Mouse (Mus musculus) heart, embryonic 11.5 days (tissue): ENCODE data around the gene Dguok. TPM values are rescaled to one million over a fixed set of nuclear protein-coding genes. Genes with fewer than 3 reads are reported as not detected.

ENCODE experiments used
- ATAC-seq: fragments of 200-750 bp; cut with Nextera tagmentation; replicated peaks from 2 replicates; pipeline ENCODE4 v1.8.0; 2017; ENCODE audit warnings: moderate library complexity; ENCODE audit not compliant: insufficient number of reproducible peaks, low FRiP score, low TSS enrichment
- H3K27ac ChIP-seq: fragments of 300-500 bp; sonication (generic); 2 replicates; pipeline ENCODE4 v1.5.1; 2014; ENCODE audit warnings: mild to moderate bottlenecking, low read depth, low read length
- H3K27me3 ChIP-seq: fragments of 300-500 bp; sonication (generic); 2 replicates; pipeline ENCODE4 v1.6.1; 2014; ENCODE audit warnings: mild to moderate bottlenecking, low read length, mixed read lengths; ENCODE audit not compliant: control insufficient read depth, insufficient read depth
- H3K36me3 ChIP-seq: fragments of 300-500 bp; sonication (generic); 2 replicates; pipeline ENCODE4 v1.6.1; 2014; ENCODE audit warnings: mild to moderate bottlenecking, low read length, moderate library complexity, mixed read lengths; ENCODE audit not compliant: control insufficient read depth, insufficient read depth
- H3K4me1 ChIP-seq: fragments of 300-500 bp; sonication (generic); 2 replicates; pipeline ENCODE4 v1.6.1; 2014; ENCODE audit warnings: low read length; ENCODE audit not compliant: control insufficient read depth, insufficient read depth
- H3K4me2 ChIP-seq: fragments of 300-500 bp; sonication (generic); 2 replicates; pipeline ENCODE4 v1.6.1; 2014; ENCODE audit warnings: mild to moderate bottlenecking, moderate library complexity
- H3K4me3 ChIP-seq: fragments of 300-500 bp; sonication (generic); 2 replicates; pipeline ENCODE4 v1.5.1; 2014; ENCODE audit warnings: low read depth, low read length
- H3K9ac ChIP-seq: fragments of 300-500 bp; sonication (generic); 2 replicates; pipeline ENCODE4 v1.6.1; 2014; ENCODE audit warnings: mild to moderate bottlenecking, low read depth, low read length, moderate library complexity
- H3K9me3 ChIP-seq: fragments of 300-500 bp; sonication (generic); replicated peaks from 2 replicates; pipeline ENCODE4 v1.6.1; 2016; ENCODE audit warnings: low read length; ENCODE audit not compliant: control insufficient read depth
- WGBS: fragments of 180-500 bp; shearing (Covaris S2); extraction: QIAGEN DNeasy Blood & Tissue Kit; methylation state at CpG from one replicate; pipeline ENCODE4 v1.1.7; 2014; ENCODE audit not compliant: insufficient replicate concordance; 5-methylcytosine and 5-hydroxymethylcytosine counted together
- polyA plus RNA-seq: library from polyadenylated mRNA; unstranded; fragments of >200 nt; fragmentation: Nextera tagmentation; extraction: Ambion mirVana; gene quantifications from 2 replicates; pipeline ENCODE4 v1.2.1, GENCODE M21; 2014

The Dguok gene
- polyA plus RNA-seq, 1 experiment from 2014 or later: 47.9 TPM

DNA sequence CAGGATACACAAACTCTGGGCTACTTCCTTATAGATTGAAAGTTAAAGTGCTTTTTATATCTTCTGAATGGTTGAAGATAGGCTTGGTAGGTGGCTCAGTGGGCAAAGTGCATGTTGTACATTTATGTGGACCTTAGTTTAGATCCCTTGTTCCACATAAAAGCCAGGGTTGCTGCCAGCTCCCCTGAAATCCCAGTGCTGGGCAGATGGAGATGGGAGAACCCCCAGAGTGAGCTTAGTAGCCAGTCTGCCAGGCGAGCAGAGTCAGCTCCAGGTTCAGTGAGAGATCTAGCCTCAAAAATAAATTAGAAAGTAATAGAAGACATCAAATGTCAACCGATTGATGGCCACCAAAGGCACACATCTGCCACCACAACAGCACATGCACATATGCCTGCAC, 25.8 kb upstream of the Dguok start:
- WGBS: 71% methylated on average over 2 of the region's 2 CpGs
- no peak overlapping the region for H3K4me2 ChIP-seq
- no peak overlapping the region for H3K27ac ChIP-seq
- H3K4me1 ChIP-seq: no peaks in the 10 kb centered on the region
- no peaks in the 10 kb centered on the region for H3K36me3 ChIP-seq
- no peaks in the 10 kb centered on the region for H3K9me3 ChIP-seq
- H3K27me3 ChIP-seq: no peaks in the 10 kb centered on the region
- H3K4me3 ChIP-seq: no peak overlapping the region
- no peak for ATAC-seq
- no peak overlapping the region for H3K9ac ChIP-seq

DNA sequence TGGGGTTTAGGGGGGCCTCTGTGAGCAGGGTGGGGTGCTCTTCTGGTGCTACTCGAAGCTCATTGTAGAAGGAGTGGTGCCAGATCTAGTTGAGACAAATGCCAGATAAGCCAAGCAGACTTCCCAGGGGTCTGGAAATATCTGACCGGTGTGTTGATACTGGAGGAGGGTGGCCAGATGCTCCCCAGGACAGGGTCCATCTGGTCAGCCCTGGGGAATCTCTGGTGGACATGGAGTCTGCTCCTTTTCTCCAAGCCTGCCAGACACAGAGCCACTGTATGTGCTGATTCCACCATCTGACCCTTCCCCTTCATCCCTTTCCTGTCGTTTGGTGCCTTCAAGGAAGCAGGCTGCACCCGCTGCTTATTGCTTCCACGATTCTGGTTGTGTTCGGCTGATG, 16.4 kb upstream of the Dguok start:
- 16% methylated on average over 6 of the region's 6 CpGs for WGBS
- Histone ChIP-seq H3K9ac (no peak overlapping the region), H3K27ac (0 out of 2 replicates have a peak overlapping the region, but pooled peaks have one; percentile 12), H3K4me3 (no peak overlapping the region; the same call in 1 of the 2 replicates), H3K4me2 (peak overlapping the region; percentile 49), H3K36me3 (no peaks in the 10 kb centered on the region), H3K27me3 (no peaks in the 10 kb centered on the region), H3K4me1 (peaks cover 15% of the 10 kb centered on the region), H3K9me3 (no peaks in the 10 kb centered on the region)
- no peak for ATAC-seq

GRCm38 (mm10) chr6:83521784-83522183, 15.0 kb upstream of the Dguok start:
- Histone ChIP-seq H3K36me3 (no peaks in the 10 kb centered on the region), H3K4me3 (no peak overlapping the region), H3K9ac (no peak overlapping the region), H3K4me1 (peaks cover 15% of the 10 kb centered on the region), H3K9me3 (no peaks in the 10 kb centered on the region), H3K27ac (peak overlapping the region; percentile 57; the same call in 1 of the 2 replicates), H3K27me3 (no peaks in the 10 kb centered on the region), H3K4me2 (no peak overlapping the region)
- ATAC-seq: no peak
- WGBS: 22% methylated on average over 6 of the region's 6 CpGs

- no peaks in the 10 kb centered on the region for H3K36me3 ChIP-seq
- H3K27me3 ChIP-seq: no peaks in the 10 kb centered on the region
- ATAC-seq: no peak
- no peak overlapping the region for H3K9ac ChIP-seq
- no peak overlapping the region for H3K4me3 ChIP-seq
- no peaks in the 10 kb centered on the region for H3K9me3 ChIP-seq
- no peak overlapping the region for H3K4me2 ChIP-seq
- 88% methylated on average over 3 of the region's 3 CpGs for WGBS
- no peak overlapping the region for H3K27ac ChIP-seq
- peaks cover 11% of the 10 kb centered on the region for H3K4me1 ChIP-seq
These were observed 11.9 kb upstream of the Dguok start for GRCm38 (mm10) chr6:83518637-83519036.

DNA sequence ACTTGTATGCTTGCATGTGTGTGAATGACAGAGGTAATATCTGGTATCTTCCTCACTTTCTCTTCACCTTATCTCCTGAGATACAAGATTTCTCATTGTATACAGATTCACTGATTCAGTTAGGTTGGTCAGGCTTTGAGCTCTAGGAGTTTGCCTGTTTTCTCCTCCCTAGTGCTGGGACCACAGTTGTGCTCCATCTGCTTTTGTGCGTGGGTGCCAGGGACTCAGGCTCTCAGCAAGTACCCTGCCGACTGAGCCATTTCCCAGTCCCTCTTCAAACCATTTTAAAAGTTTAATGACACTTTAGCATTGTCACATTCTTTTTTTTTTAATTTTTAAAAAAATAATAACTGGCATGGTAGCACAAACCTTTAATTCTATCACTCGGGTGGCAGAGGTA, 8.4 kb upstream of the Dguok start:
- Histone ChIP-seq H3K4me3 (no peak overlapping the region), H3K4me2 (no peak overlapping the region), H3K27me3 (no peaks in the 10 kb centered on the region), H3K9me3 (no peaks in the 10 kb centered on the region), H3K4me1 (no peaks in the 10 kb centered on the region), H3K9ac (no peak overlapping the region), H3K36me3 (no peaks in the 10 kb centered on the region), H3K27ac (no peak overlapping the region)
- WGBS: 66% methylated on average over 3 of the region's 3 CpGs
- no peak for ATAC-seq

DNA sequence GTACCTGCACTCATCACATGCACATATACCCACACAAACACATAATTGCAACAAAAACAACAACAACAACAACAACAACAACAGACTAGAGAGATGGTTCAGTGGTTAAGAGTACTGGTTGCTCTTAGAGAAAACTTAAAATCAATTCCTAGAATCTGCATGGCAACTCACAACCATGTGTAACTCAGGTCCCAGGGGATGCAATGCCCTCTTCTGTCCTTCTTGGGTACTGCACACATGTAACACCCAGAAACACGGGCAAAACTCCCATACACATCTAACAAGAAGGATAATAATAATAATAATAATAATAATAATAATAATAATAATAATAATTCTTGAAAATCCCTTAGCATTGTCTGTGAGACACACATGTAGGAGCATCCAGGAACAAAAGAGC, 5.7 kb upstream of the Dguok start:
- no peak for ATAC-seq
- H3K4me2 ChIP-seq: no peak overlapping the region
- no peaks in the 10 kb centered on the region for H3K4me1 ChIP-seq
- no peaks in the 10 kb centered on the region for H3K36me3 ChIP-seq
- WGBS: 31% methylated on average over 1 of the region's 1 CpGs
- no peak overlapping the region for H3K27ac ChIP-seq
- no peaks in the 10 kb centered on the region for H3K27me3 ChIP-seq
- no peak overlapping the region for H3K4me3 ChIP-seq
- no peaks in the 10 kb centered on the region for H3K9me3 ChIP-seq
- no peak overlapping the region for H3K9ac ChIP-seq

DNA sequence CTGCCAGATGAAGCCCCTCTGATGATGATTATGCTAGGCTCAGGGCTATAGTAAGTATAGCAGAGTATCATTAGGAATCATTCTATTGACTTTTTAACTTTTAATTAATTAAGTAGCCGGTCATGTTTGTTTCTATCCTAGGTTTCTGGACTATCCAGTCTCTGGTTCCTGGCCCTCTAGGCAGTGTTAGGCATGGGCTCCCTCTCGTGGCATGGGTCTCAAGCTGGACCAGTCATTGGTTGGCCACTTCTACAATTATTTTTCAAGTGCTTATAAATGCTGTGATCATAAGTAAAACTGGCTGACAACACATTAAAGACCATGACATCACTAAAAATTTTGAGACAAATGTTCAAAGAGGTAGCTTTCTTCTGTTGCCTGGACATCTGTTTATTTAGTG, 3.4 kb upstream of the Dguok start:
- Histone ChIP-seq H3K9ac (no peak overlapping the region), H3K4me2 (no peak overlapping the region), H3K27me3 (no peaks in the 10 kb centered on the region), H3K9me3 (no peaks in the 10 kb centered on the region), H3K4me3 (no peak overlapping the region), H3K4me1 (peaks cover 9% of the 10 kb centered on the region; the same call in 1 of the 2 replicates), H3K36me3 (no peaks in the 10 kb centered on the region), H3K27ac (no peak overlapping the region)
- ATAC-seq: no peak
- 60% methylated on average over 2 of the region's 2 CpGs for WGBS

DNA sequence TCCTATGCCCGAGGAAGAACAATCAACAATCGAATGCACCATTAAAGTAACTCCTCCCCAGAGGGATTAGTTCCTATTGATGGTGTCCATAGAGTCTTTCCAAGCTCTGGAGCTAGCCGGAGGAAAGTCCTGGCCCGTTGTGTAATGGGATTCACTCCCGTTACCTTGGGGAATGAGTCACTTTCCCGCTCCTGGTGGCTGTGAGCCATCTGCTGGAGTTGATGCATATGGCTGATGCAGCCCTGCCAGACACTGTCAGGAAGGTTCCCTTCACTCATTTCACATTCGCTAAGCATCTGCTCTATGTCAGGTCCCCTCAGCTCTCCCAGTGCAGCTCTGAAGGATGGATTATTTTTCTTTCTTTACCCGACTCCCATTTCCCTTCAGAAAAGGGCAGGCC, 2.7 kb upstream of the Dguok start:
- ATAC-seq: no peak

GRCm38 (mm10) chr6:83507168-83507546, 388 bp upstream of the Dguok start:
- H3K4me3 ChIP-seq: peak overlapping the region; percentile 77
- peak overlapping the region; percentile 98 for H3K27ac ChIP-seq
- H3K9me3 ChIP-seq: no peaks in the 10 kb centered on the region
- peak overlapping the region; percentile 93 for H3K9ac ChIP-seq
- peaks cover 11% of the 10 kb centered on the region; the same call in 1 of the 2 replicates for H3K4me1 ChIP-seq
- no peaks in the 10 kb centered on the region for H3K36me3 ChIP-seq
- WGBS: 29% methylated on average over 6 of the region's 6 CpGs
- no peak for ATAC-seq
- no peaks in the 10 kb centered on the region for H3K27me3 ChIP-seq
- H3K4me2 ChIP-seq: peak overlapping the region; percentile 81

More for the DNA sequence above, 2.7 kb upstream of the Dguok start:
- no peaks in the 10 kb centered on the region for H3K9me3 ChIP-seq
- WGBS: 40% methylated on average over 8 of the region's 8 CpGs
- H3K9ac ChIP-seq: no peak overlapping the region
- H3K4me2 ChIP-seq: no peak overlapping the region
- no peak overlapping the region for H3K27ac ChIP-seq
- H3K36me3 ChIP-seq: no peaks in the 10 kb centered on the region
- H3K4me3 ChIP-seq: no peak overlapping the region
- H3K4me1 ChIP-seq: peaks cover 9% of the 10 kb centered on the region; the same call in 1 of the 2 replicates
- no peaks in the 10 kb centered on the region for H3K27me3 ChIP-seq
